In genomic region chr1:193232732-193233131, GRCm38 (mm10) we compare ENCODE assay signal across 26 mouse cellular contexts. TPM values are rescaled to one million over a fixed set of nuclear protein-coding genes. Genes with fewer than 3 reads are reported as not detected.
DNase-seq lines count a peak whose midpoint lies in the region; ATAC-seq and TF ChIP-seq lines count a peak whose summit lies in the region.
"Had no signal": no experiment of that assay in that cellular context is flagged by ENCODE, and none has a peak within 500 bp of the region (broad histone marks: within the 10 kb centered on the region; RNA-seq: fewer than 3 reads in every experiment).

No protein-coding gene starts in this region.

- TF ChIP-seq POLR2A in kidney, adult 2 months (IDR thresholded peaks at IDR 0.05; ENCODE audit: low read depth, low read length) = no peak
- TF ChIP-seq POLR2A in myocyte (IDR thresholded peaks at IDR 0.05; ENCODE audit: insufficient read length, low read depth) = no peak

- no peaks in the 10 kb centered on the region for H3K36me3 ChIP-seq in kidney, adult 2 months (ENCODE audit: control insufficient read depth, insufficient read depth, low read length)
- H3K36me3 ChIP-seq in kidney, embryonic 16.5 days (ENCODE audit: insufficient read depth, low read length) = no peaks in the 10 kb centered on the region
- H3K36me3 ChIP-seq in myocyte (ENCODE audit: control insufficient read depth, insufficient read depth) = no peaks in the 10 kb centered on the region
- H3K36me3 ChIP-seq in midbrain, embryonic 11.5 days (ENCODE audit: control insufficient read depth, insufficient read depth, low read length) = no peaks in the 10 kb centered on the region
- H3K36me3 ChIP-seq: embryonic facial prominence, embryonic 12.5 days; embryonic facial prominence, embryonic 15.5 days; forebrain, embryonic 10.5 days; forebrain, embryonic 12.5 days had no signal

- no peak overlapping the region for H3ac ChIP-seq in myocyte (ENCODE audit: control insufficient read depth, insufficient read length)

- no peak overlapping the region for H3K9ac ChIP-seq in kidney, embryonic 16.5 days (replicated peaks; ENCODE audit: low read length)
- no peak overlapping the region for H3K9ac ChIP-seq in midbrain, embryonic 11.5 days (ENCODE audit: low read length)
- H3K9ac ChIP-seq: embryonic facial prominence, embryonic 12.5 days; embryonic facial prominence, embryonic 15.5 days; forebrain, embryonic 12.5 days had no signal

- no peak for TF ChIP-seq CTCF in kidney, adult 2 months (conservative IDR thresholded peaks at IDR 0.05; ENCODE audit: insufficient read depth, insufficient read length, low read depth, low read length)

- no peaks in the 10 kb centered on the region for H3K79me2 ChIP-seq in myocyte (ENCODE audit: control insufficient read depth, insufficient read depth)

- no peak for ATAC-seq in kidney, embryonic 16.5 days (ENCODE audit: low FRiP score, low TSS enrichment)
- ATAC-seq in granulocyte monocyte progenitor cell, adult 5-6 weeks (replicated peaks; ENCODE audit: poor library complexity, severe bottlenecking) = peak; percentile 55
- ATAC-seq in megakaryocyte, adult 5-6 weeks (ENCODE audit: poor library complexity, severe bottlenecking) = peak; percentile 50; the same call in 1 of the 2 replicates
- no peak for ATAC-seq in midbrain, embryonic 11.5 days (ENCODE audit: low FRiP score)
- ATAC-seq: forebrain, embryonic 14.5 days; forebrain, embryonic 16.5 days had no signal

- no peak for DNase-seq in kidney, adult 2 months
- DNase-seq in midbrain, embryonic 11.5 days (ENCODE audit: low spot score, missing footprints) = no peak
- no peak for DNase-seq in right cerebral cortex, adult 2 months (ENCODE audit: low spot score in 2 of 2)
- no peak for DNase-seq in adrenal gland, postnatal 10 days
- DNase-seq: adrenal gland, adult 2 months; adrenal gland, postnatal 14 days; adrenal gland, postnatal 36 days; cerebellum, adult 11 months; cerebellum, adult 18-20 months; cerebellum, adult 8-10 months; cerebellum, adult 9-11 months; cerebellum, postnatal 14 days; cerebellum, postnatal 36 days; embryo, embryonic 11 days had no signal

- H3K27ac ChIP-seq in kidney, adult 2 months (ENCODE audit: insufficient read depth, low read depth, low read length) = peak overlapping the region; percentile 3
- no peak overlapping the region for H3K27ac ChIP-seq in kidney, embryonic 16.5 days (ENCODE audit: low read length)
- no peak overlapping the region for H3K27ac ChIP-seq in midbrain, embryonic 11.5 days (ENCODE audit: low read depth, low read length)
- H3K27ac ChIP-seq: embryonic facial prominence, embryonic 12.5 days; embryonic facial prominence, embryonic 15.5 days; forebrain, embryonic 10.5 days; forebrain, embryonic 12.5 days had no signal

- WGBS in kidney, adult 2 months = 95% methylated on average over 2 of the region's 2 CpGs
- 76% methylated on average over 2 of the region's 2 CpGs for WGBS in kidney, embryonic 16.5 days
- 90% methylated on average over 2 of the region's 2 CpGs for WGBS in midbrain, embryonic 11.5 days

- peaks cover 29% of the 10 kb centered on the region for H3K4me1 ChIP-seq in kidney, adult 2 months (ENCODE audit: control insufficient read depth, insufficient read depth, low read length)
- peaks cover 2% of the 10 kb centered on the region for H3K4me1 ChIP-seq in kidney, embryonic 16.5 days (ENCODE audit: insufficient read depth, low read length)
- H3K4me1 ChIP-seq in midbrain, embryonic 11.5 days (ENCODE audit: control insufficient read depth, insufficient read depth, low read length) = 0 out of 2 replicates have a peak, but pooled peaks cover 2% of the 10 kb centered on the region
- H3K4me1 ChIP-seq: embryonic facial prominence, embryonic 12.5 days; embryonic facial prominence, embryonic 15.5 days; forebrain, embryonic 12.5 days had no signal

- H3K9me3 ChIP-seq in kidney, embryonic 16.5 days (ENCODE audit: low read length) = no peaks in the 10 kb centered on the region
- no peaks in the 10 kb centered on the region for H3K9me3 ChIP-seq in midbrain, embryonic 11.5 days (ENCODE audit: control insufficient read depth, low read length)
- H3K9me3 ChIP-seq: embryonic facial prominence, embryonic 12.5 days; embryonic facial prominence, embryonic 15.5 days; forebrain, embryonic 10.5 days; forebrain, embryonic 12.5 days had no signal

- H3K4me3 ChIP-seq in kidney, adult 2 months (ENCODE audit: insufficient read depth, low read depth, low read length) = no peak overlapping the region
- H3K4me3 ChIP-seq in kidney, embryonic 16.5 days (ENCODE audit: low read length) = no peak overlapping the region
- H3K4me3 ChIP-seq in myocyte = no peak overlapping the region
- H3K4me3 ChIP-seq in midbrain, embryonic 11.5 days (ENCODE audit: low read depth, low read length) = no peak overlapping the region
- H3K4me3 ChIP-seq: embryonic facial prominence, embryonic 12.5 days; embryonic facial prominence, embryonic 15.5 days; erythroblast, embryonic 14.5 days; forebrain, embryonic 10.5 days; forebrain, embryonic 12.5 days had no signal

- H3K27me3 ChIP-seq in kidney, adult 2 months (replicated peaks; ENCODE audit: control insufficient read depth, insufficient read depth, low read length) = no peaks in the 10 kb centered on the region
- H3K27me3 ChIP-seq in kidney, embryonic 16.5 days (ENCODE audit: insufficient read depth, low read length) = no peaks in the 10 kb centered on the region
- H3K27me3 ChIP-seq in myocyte (ENCODE audit: control insufficient read depth, insufficient read depth, insufficient read length) = no peaks in the 10 kb centered on the region
- H3K27me3 ChIP-seq in midbrain, embryonic 11.5 days (ENCODE audit: control insufficient read depth, insufficient read depth, low read length) = no peaks in the 10 kb centered on the region; the same call in 1 of the 2 replicates
- H3K27me3 ChIP-seq: embryonic facial prominence, embryonic 12.5 days; embryonic facial prominence, embryonic 15.5 days; forebrain, embryonic 12.5 days had no signal

- no peak overlapping the region for H3K4me2 ChIP-seq in kidney, embryonic 16.5 days (replicated peaks; ENCODE audit: low read depth, low read length)
- H3K4me2 ChIP-seq in myocyte (ENCODE audit: low read depth) = no peak overlapping the region
- no peak overlapping the region for H3K4me2 ChIP-seq in midbrain, embryonic 11.5 days
- H3K4me2 ChIP-seq: embryonic facial prominence, embryonic 12.5 days; embryonic facial prominence, embryonic 15.5 days; forebrain, embryonic 12.5 days had no signal

TF ChIP-seq in myocyte, 11 proteins besides CTCF, POLR2A, EP300 and RAD21 (continues in another document):
- peak; percentile 65 for TF ChIP-seq TCF3 (IDR thresholded peaks at IDR 0.05; ENCODE audit: insufficient read length, low read depth)
- TF ChIP-seq SRF (IDR thresholded peaks at IDR 0.05; ENCODE audit: control insufficient read depth, insufficient read length, low read depth) = no peak
- no peak for TF ChIP-seq POLR2AphosphoS2 (IDR thresholded peaks at IDR 0.05; ENCODE audit: insufficient read length, low read depth)
- TF ChIP-seq CEBPB (IDR thresholded peaks at IDR 0.05; ENCODE audit: insufficient read depth, poor library complexity, severe bottlenecking) = no peak
- TF ChIP-seq USF1 (IDR thresholded peaks at IDR 0.05; ENCODE audit: low read depth) = no peak
- TF ChIP-seq E2F4 (IDR thresholded peaks at IDR 0.05; ENCODE audit: insufficient read depth) = no peak

RNA-seq across cellular contexts. Expression of gene Lamb3, which starts 25.2 kb away (rescaled TPM):
- polyA plus RNA-seq in kidney, adult 2 months (2012; rRNA removed) = 2.7 and 4.8 TPM in 2 replicates
- polyA plus RNA-seq in kidney, embryonic 16.5 days (2015; fragmentation: Nextera tagmentation; extraction: Ambion mirVana) = 1.2 and 2.3 TPM in 2 replicates
- 6.7 and 8.8 TPM in 2 replicates for total RNA-seq in granulocyte monocyte progenitor cell, adult 5-6 weeks (2014; fragmentation: Nextera tagmentation)
- total RNA-seq in granulocyte monocyte progenitor cell, adult 5-6 weeks (2017) = 2.9 and 3.2 TPM in 2 replicates
- total RNA-seq in megakaryocyte, adult 5-6 weeks (2015) = 2.2 and 3.4 TPM in 2 replicates
- total RNA-seq in megakaryocyte, adult 5-6 weeks (2017) = 2.5 and 6.5 TPM in 2 replicates
- 15.5 TPM for polyA plus RNA-seq in myocyte (2012; fragmentation: generic; extraction: Trizol)
- polyA plus RNA-seq in midbrain, embryonic 11.5 days (2014; fragmentation: Nextera tagmentation; extraction: Ambion mirVana) = 0.11 TPM in 1 of 2 replicates, not detected in the other
- total RNA-seq in adrenal gland, postnatal 10 days (2021) = 1 to 10 TPM; 2.1 to 3.2 TPM
- polyA plus RNA-seq: erythroblast, embryonic 14.5 days had no signal

RNA-seq across cellular contexts. Expression of gene Hsd11b1, which starts 31.1 kb away (rescaled TPM):
- 125 and 136 TPM in 2 replicates for polyA plus RNA-seq in kidney, adult 2 months (2012; rRNA removed)
- 2.6 and 4.6 TPM in 2 replicates for polyA plus RNA-seq in kidney, embryonic 16.5 days (2015; fragmentation: Nextera tagmentation; extraction: Ambion mirVana)
- total RNA-seq in granulocyte monocyte progenitor cell, adult 5-6 weeks (2014; fragmentation: Nextera tagmentation) = 19.3 and 43.7 TPM in 2 replicates
- total RNA-seq in granulocyte monocyte progenitor cell, adult 5-6 weeks (2017) = 27.4 and 31.4 TPM in 2 replicates
- total RNA-seq in megakaryocyte, adult 5-6 weeks (2015) = 77.6 and 78.5 TPM in 2 replicates
- total RNA-seq in megakaryocyte, adult 5-6 weeks (2017) = 36.9 and 44.9 TPM in 2 replicates
- 2.7 TPM for polyA plus RNA-seq in myocyte (2012; fragmentation: generic; extraction: Trizol)
- polyA plus RNA-seq in midbrain, embryonic 11.5 days (2014; fragmentation: Nextera tagmentation; extraction: Ambion mirVana) = 0.23 TPM in 1 of 2 replicates, not detected in the other
- total RNA-seq in adrenal gland, postnatal 10 days (2021) = 100 to 1,000 TPM in 1 of 2 experiments, 10 to 100 TPM in 1; 47.9 to 110 TPM
- total RNA-seq: MEL had no signal
- polyA plus RNA-seq: erythroblast, embryonic 14.5 days; forebrain, embryonic 12.5 days had no signal

RNA-seq across cellular contexts. Expression of gene Traf3ip3, which starts 31.2 kb away (rescaled TPM):
- 0.52 and 3.2 TPM in 2 replicates for polyA plus RNA-seq in kidney, adult 2 months (2012; rRNA removed)
- 2.0 and 2.1 TPM in 2 replicates for polyA plus RNA-seq in kidney, embryonic 16.5 days (2015; fragmentation: Nextera tagmentation; extraction: Ambion mirVana)
- total RNA-seq in granulocyte monocyte progenitor cell, adult 5-6 weeks (2014; fragmentation: Nextera tagmentation) = 77.4 and 94.9 TPM in 2 replicates
- total RNA-seq in granulocyte monocyte progenitor cell, adult 5-6 weeks (2017) = 61.3 and 96.4 TPM in 2 replicates
- total RNA-seq in megakaryocyte, adult 5-6 weeks (2015) = 86.6 and 94.4 TPM in 2 replicates
- total RNA-seq in megakaryocyte, adult 5-6 weeks (2017) = 141 and 142 TPM in 2 replicates
- 11.5 TPM for polyA plus RNA-seq in myocyte (2012; fragmentation: generic; extraction: Trizol)
- 0.77 and 1.4 TPM in 2 replicates for polyA plus RNA-seq in midbrain, embryonic 11.5 days (2014; fragmentation: Nextera tagmentation; extraction: Ambion mirVana)
- total RNA-seq in adrenal gland, postnatal 10 days (2021) = 1 to 10 TPM; 9.1 to 9.3 TPM
- polyA plus RNA-seq: erythroblast, embryonic 14.5 days had no signal

RNA-seq across cellular contexts. Expression of gene G0s2, which starts 40.3 kb away (rescaled TPM):
- polyA plus RNA-seq in kidney, adult 2 months (2012; rRNA removed) = 175 and 201 TPM in 2 replicates
- 39.8 and 55.9 TPM in 2 replicates for polyA plus RNA-seq in kidney, embryonic 16.5 days (2015; fragmentation: Nextera tagmentation; extraction: Ambion mirVana)
- 1.8 and 2.3 TPM in 2 replicates for total RNA-seq in granulocyte monocyte progenitor cell, adult 5-6 weeks (2014; fragmentation: Nextera tagmentation)
- total RNA-seq in granulocyte monocyte progenitor cell, adult 5-6 weeks (2017) = 7.5 and 20.4 TPM in 2 replicates
- total RNA-seq in megakaryocyte, adult 5-6 weeks (2015) = 31.0 and 35.4 TPM in 2 replicates
- 40.3 and 46.3 TPM in 2 replicates for total RNA-seq in megakaryocyte, adult 5-6 weeks (2017)
- polyA plus RNA-seq in myocyte (2012; fragmentation: generic; extraction: Trizol) = 206 TPM
- polyA plus RNA-seq in midbrain, embryonic 11.5 days (2014; fragmentation: Nextera tagmentation; extraction: Ambion mirVana) = 7.9 and 11.4 TPM in 2 replicates
- total RNA-seq in adrenal gland, postnatal 10 days (2021) = 100 to 1,000 TPM; 138 to 255 TPM
- total RNA-seq: MEL had no signal

Comparison
In these comparisons a context has a peak if more than half of its experiments do, and no peak if none do; other contexts are left out.
1. RNA of gene Hsd11b1, which starts 31.1 kb away (polyA plus RNA-seq): 125 to 136 TPM in kidney, adult 2 months; 2.6 to 4.6 TPM in kidney, embryonic 16.5 days, 2.7 TPM in myocyte (single experiment) and 0.23 TPM in midbrain, embryonic 11.5 days; every median in the first group is over 10 times any median in the second.
2. ATAC-seq: peak in granulocyte monocyte progenitor cell, adult 5-6 weeks (single experiment) and megakaryocyte, adult 5-6 weeks (single experiment); none in kidney, embryonic 16.5 days (single experiment) and midbrain, embryonic 11.5 days (single experiment).